Mouse (Mus musculus) adipocyte (in vitro differentiated cells): Measurements from ENCODE around the gene Pdgfa.

Experiments used
- DNase-seq: peaks from one replicate; pipeline ENCODE4 v3.0.0-alpha.2; 2016; ENCODE audit warnings: low spot score

Gene Pdgfa

GRCm38 (mm10) chr5:138953986-138954385 is 43.2 kb downstream of the Pdgfa start:
- no peak for DNase-seq

- no peak for DNase-seq
These were observed 44.2 kb downstream of the Pdgfa start for GRCm38 (mm10) chr5:138952969-138953368.

DNA sequence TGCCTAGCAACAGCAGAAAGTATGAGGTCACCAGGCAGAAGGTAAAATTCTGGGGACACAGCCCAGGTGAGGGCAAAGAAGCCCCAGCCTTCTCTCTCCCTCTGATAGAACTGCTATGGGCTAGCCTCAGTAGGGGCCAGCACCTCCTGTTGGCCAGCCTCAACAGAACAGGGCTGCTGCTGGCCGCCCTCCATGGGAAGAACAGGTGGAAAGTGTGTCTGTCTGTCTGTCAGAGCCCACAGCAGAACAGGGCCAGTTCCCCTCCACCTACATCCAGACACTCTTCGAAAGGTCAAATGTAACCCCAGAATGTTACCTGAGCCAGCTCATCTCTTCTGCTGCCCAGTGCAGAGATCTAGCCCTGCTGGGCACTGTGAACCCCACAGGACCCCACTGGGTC is 45.9 kb downstream of the Pdgfa start:
- no peak for DNase-seq

- no peak for DNase-seq
These were observed 48.0 kb downstream of the Pdgfa start for GRCm38 (mm10) chr5:138949165-138949564.

- no peak for DNase-seq
These were observed 48.9 kb downstream of the Pdgfa start for GRCm38 (mm10) chr5:138948031-138948980.

DNA sequence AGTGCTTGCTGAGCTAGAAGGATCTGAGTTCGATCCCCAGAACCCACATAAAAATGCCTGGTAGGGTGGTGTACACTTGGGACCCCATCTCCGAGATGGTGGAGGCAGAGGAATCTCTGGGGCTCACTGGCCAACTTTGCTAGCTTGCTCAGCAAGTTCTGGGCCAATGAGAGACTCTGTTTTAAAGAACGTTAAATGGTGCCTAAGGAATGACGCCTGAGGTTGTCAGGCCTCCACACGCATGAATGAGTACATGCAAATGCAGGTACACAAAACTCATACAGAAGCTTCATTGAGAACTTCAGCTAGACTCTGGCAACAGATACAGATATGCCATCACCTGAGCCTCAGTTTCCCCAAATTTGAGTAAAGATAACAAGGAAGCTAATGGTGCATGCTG is 49.7 kb downstream of the Pdgfa start:
- DNase-seq, result no peak

DNA sequence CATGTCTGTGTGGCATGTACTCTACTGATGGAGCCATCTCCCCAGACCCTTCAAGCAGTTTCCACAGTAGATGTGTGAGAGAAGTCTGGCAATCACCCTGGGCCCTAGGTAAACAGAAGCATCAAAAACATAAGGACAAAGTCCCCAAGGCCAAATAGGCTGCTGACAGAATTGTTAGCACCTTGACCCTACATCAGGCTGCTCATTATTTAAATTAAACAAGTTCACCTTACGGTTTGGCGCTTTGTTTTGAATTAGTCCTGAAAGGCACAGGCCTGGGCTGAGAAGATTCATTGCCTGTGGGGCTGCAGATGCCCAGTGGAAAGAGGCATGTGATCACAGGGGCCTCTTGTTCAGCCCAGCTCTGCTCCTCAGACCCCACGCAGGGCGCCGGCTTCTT is 50.2 kb downstream of the Pdgfa start:
- no peak for DNase-seq

DNA sequence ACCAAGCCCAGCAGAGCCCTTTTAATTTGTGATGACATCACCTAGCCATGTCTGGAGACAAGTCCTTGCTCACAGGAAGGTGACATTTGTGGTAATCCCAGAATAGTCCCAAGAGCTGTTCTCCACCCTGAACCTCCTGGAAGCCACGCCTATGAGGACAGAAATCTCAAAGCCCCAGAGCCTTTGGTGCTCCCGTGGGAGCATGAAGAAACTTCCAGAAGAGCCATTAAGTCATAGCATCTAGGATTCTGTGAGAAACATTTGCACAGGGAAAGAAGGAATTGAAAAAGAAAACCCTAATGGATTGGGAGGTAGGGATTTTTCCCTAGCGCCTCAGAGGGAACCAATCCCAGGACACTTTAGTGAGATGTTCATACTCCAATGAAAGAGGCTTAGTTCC is 52.2 kb downstream of the Pdgfa start:
- no peak for DNase-seq

- DNase-seq, result no peak
These were observed 52.6 kb downstream of the Pdgfa start for GRCm38 (mm10) chr5:138944551-138944950.

GRCm38 (mm10) chr5:138941842-138942241 is 55.3 kb downstream of the Pdgfa start:
- no peak for DNase-seq

- no peak for DNase-seq
These were observed 56.6 kb downstream of the Pdgfa start for GRCm38 (mm10) chr5:138940576-138940975.

GRCm38 (mm10) chr5:138938572-138939163 is 58.5 kb downstream of the Pdgfa start:
- no peak for DNase-seq

- DNase-seq, result no peak
These were observed 60.6 kb downstream of the Pdgfa start for GRCm38 (mm10) chr5:138936399-138937089.

GRCm38 (mm10) chr5:138934540-138934939 is 62.6 kb downstream of the Pdgfa start:
- DNase-seq, result no peak

- DNase-seq, result no peak
These were observed 64.4 kb downstream of the Pdgfa start for GRCm38 (mm10) chr5:138932460-138933432.

GRCm38 (mm10) chr5:138931836-138932235 is 65.3 kb downstream of the Pdgfa start:
- DNase-seq, result no peak

- no peak for DNase-seq
These were observed 67.2 kb downstream of the Pdgfa start for GRCm38 (mm10) chr5:138929879-138930507.
